Mouse (Mus musculus) kidney, postnatal 0 days (tissue): ENCODE measurements at regions not wholly inside any gene's neighbourhood (a gene's known extent, or its start where the extent isn't known, plus 50 kb on each side); places are given as distances from the start of the nearest gene placed in this dataset.

Source experiments
- ATAC-seq: fragments of 200-750 bp; cut with Nextera tagmentation; replicated peaks from 2 replicates; pipeline ENCODE4 v1.8.0; 2017; ENCODE audit warnings: low read depth, moderate number of reproducible peaks, moderate TSS enrichment, moderate library complexity; ENCODE audit not compliant: low FRiP score
- DNase-seq: peaks from one replicate; pipeline ENCODE4 v3.0.0-alpha.2; 2016; ENCODE audit warnings: low spot score
- H3K27ac ChIP-seq: fragments of 300-500 bp; sonication (generic); 2 replicates; pipeline ENCODE4 v1.5.1; 2014; ENCODE audit warnings: mild to moderate bottlenecking
- H3K27me3 ChIP-seq: fragments of 300-500 bp; sonication (generic); 2 replicates; pipeline ENCODE4 v1.6.1; 2014; ENCODE audit warnings: low read length, mixed read lengths; ENCODE audit not compliant: insufficient read depth
- H3K36me3 ChIP-seq: fragments of 300-500 bp; sonication (generic); 2 replicates; pipeline ENCODE4 v1.6.1; 2014; ENCODE audit warnings: low read length, mixed read lengths; ENCODE audit not compliant: insufficient read depth
- H3K4me1 ChIP-seq: fragments of 300-500 bp; sonication (generic); replicated peaks from 2 replicates; pipeline ENCODE4 v1.6.1; 2014; ENCODE audit warnings: antibody characterized with exemption, low read length, mixed read lengths; ENCODE audit not compliant: insufficient read depth
- H3K4me2 ChIP-seq: fragments of 300-500 bp; sonication (generic); 2 replicates; pipeline ENCODE4 v1.6.1; 2014; ENCODE audit warnings: mild to moderate bottlenecking, low read length, moderate library complexity, mixed read lengths
- H3K4me3 ChIP-seq: fragments of 300-500 bp; sonication (generic); replicated peaks from 2 replicates; pipeline ENCODE4 v1.5.1; 2014; ENCODE audit warnings: low read depth, low read length
- H3K9ac ChIP-seq: fragments of 300-500 bp; sonication (generic); 2 replicates; pipeline ENCODE4 v1.6.1; 2014; ENCODE audit warnings: low read depth, low read length
- H3K9me3 ChIP-seq: fragments of 300-500 bp; sonication (generic); replicated peaks from 2 replicates; pipeline ENCODE4 v1.6.1; 2016; ENCODE audit warnings: low read length, inconsistent platforms, mixed read lengths
- CTCF ChIP-seq: IDR thresholded peaks from 2 replicates; pipeline ENCODE4 v1.5.1; 2016; ENCODE audit warnings: antibody characterized with exemption, low read depth, mild to moderate bottlenecking, moderate library complexity
- whole genome bisulfite sequencing: fragments of 180-500 bp; shearing (Covaris S2); extraction: QIAGEN DNeasy Blood & Tissue Kit; methylation state at CpG from one replicate; pipeline ENCODE4 v1.1.7; 2014; 5-methylcytosine and 5-hydroxymethylcytosine counted together

- no peak overlapping the region for H3K4me2 ChIP-seq
- H3K4me3 ChIP-seq, result no peak overlapping the region
- TF ChIP-seq CTCF, result no peak
- DNase-seq (no peak), ATAC-seq (no peak)
- no peaks in the 10 kb centered on the region for H3K9me3 ChIP-seq
- H3K4me1 ChIP-seq, result no peaks in the 10 kb centered on the region
- no peak overlapping the region for H3K9ac ChIP-seq
- no peaks in the 10 kb centered on the region for H3K36me3 ChIP-seq
- no peaks in the 10 kb centered on the region for H3K27me3 ChIP-seq
- 38% methylated on average over 3 of the region's 3 CpGs for WGBS
- H3K27ac ChIP-seq, result no peak overlapping the region
Measured at GRCm38 (mm10) chr13:26217299-26217698, 552.7 kb downstream of the Hdgfl1 start.

DNA sequence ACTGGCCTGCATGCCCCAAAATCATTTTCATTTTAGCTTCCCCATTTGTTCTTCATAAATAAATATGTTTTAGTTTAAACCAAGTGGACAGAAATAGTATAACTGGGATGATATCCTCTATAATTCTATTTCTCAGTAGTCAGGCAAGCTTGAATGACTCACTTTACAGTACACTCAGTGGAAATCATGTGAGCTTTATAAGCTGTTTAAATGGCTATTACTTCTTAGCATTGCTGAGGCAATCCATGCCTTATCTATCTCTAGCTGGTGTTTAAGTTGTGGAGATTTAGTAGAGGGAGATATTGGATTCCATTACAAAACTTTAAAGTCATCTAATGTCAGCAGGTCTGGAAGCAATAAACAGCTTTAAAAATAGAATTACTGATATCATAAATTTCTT lies 553.4 kb downstream of the Hdgfl1 start:
- no peaks in the 10 kb centered on the region for H3K9me3 ChIP-seq
- H3K4me2 ChIP-seq, result no peak overlapping the region
- H3K36me3 ChIP-seq, result no peaks in the 10 kb centered on the region
- ATAC-seq, result no peak
- no peak overlapping the region for H3K27ac ChIP-seq
- H3K27me3 ChIP-seq, result no peaks in the 10 kb centered on the region
- H3K4me1 ChIP-seq, result no peaks in the 10 kb centered on the region
- H3K4me3 ChIP-seq, result no peak overlapping the region
- TF ChIP-seq CTCF, result no peak
- no peak overlapping the region for H3K9ac ChIP-seq
- no peak for DNase-seq

GRCm38 (mm10) chr13:26205532-26206105 lies 564.3 kb downstream of the Hdgfl1 start:
- Histone ChIP-seq H3K9me3 (no peaks in the 10 kb centered on the region), H3K36me3 (no peaks in the 10 kb centered on the region), H3K4me3 (no peak overlapping the region), H3K4me1 (no peaks in the 10 kb centered on the region), H3K9ac (no peak overlapping the region), H3K27ac (no peak overlapping the region), H3K27me3 (no peaks in the 10 kb centered on the region), H3K4me2 (no peak overlapping the region)
- ATAC-seq (no peak), DNase-seq (no peak)
- 56% methylated on average over 1 of the region's 1 CpGs for WGBS
- no peak for TF ChIP-seq CTCF

GRCm38 (mm10) chr13:26194646-26195045 lies 575.3 kb downstream of the Hdgfl1 start:
- no peak overlapping the region for H3K4me3 ChIP-seq
- H3K27me3 ChIP-seq, result no peaks in the 10 kb centered on the region
- no peak for ATAC-seq
- no peak for TF ChIP-seq CTCF
- H3K4me1 ChIP-seq, result no peaks in the 10 kb centered on the region
- no peaks in the 10 kb centered on the region for H3K36me3 ChIP-seq
- 91% methylated on average over 4 of the region's 4 CpGs for WGBS
- H3K4me2 ChIP-seq, result no peak overlapping the region
- DNase-seq, result no peak
- no peaks in the 10 kb centered on the region for H3K9me3 ChIP-seq
- no peak overlapping the region for H3K27ac ChIP-seq
- no peak overlapping the region for H3K9ac ChIP-seq

GRCm38 (mm10) chr13:26183879-26184278 lies 586.1 kb downstream of the Hdgfl1 start:
- Histone ChIP-seq H3K4me1 (no peaks in the 10 kb centered on the region), H3K4me3 (no peak overlapping the region), H3K36me3 (no peaks in the 10 kb centered on the region), H3K4me2 (no peak overlapping the region), H3K9me3 (no peaks in the 10 kb centered on the region), H3K27me3 (no peaks in the 10 kb centered on the region), H3K9ac (no peak overlapping the region), H3K27ac (no peak overlapping the region)
- TF ChIP-seq CTCF, result no peak
- DNase-seq (no peak), ATAC-seq (no peak)
- WGBS, result 88% methylated on average over 4 of the region's 4 CpGs

DNA sequence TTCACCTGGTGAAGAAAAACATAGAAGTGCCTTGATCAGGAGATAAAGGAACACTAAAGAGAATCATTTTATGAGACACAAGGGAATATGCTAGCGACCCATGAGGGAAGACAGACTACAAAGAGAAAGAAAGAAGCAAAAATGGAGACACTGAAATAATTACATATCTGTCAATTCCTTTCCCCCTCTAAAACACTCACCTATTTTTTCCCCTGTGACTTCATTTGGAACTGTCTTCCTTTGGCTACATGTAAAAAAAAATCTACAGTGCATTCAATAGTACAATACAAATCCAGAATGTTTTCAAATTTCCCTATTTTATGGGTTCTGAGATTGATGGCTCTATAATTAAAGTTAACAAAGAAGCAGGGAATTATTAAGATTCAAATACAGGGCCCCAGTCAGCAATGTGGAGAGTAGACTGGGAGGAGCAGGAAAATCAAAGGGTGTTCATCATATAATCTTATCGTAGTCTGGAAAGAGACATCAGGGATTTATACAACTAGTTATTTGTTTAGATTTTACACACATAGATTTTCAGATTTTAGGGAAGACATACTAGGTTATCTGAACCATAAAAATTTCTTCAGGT lies 598.0 kb downstream of the Hdgfl1 start:
- H3K36me3 ChIP-seq, result no peaks in the 10 kb centered on the region
- no peak for TF ChIP-seq CTCF
- WGBS, result 89% methylated on average over 2 of the region's 2 CpGs

GRCm38 (mm10) chr13:26169641-26170040 lies 600.3 kb downstream of the Hdgfl1 start:
- no peaks in the 10 kb centered on the region for H3K27me3 ChIP-seq

More for the DNA sequence above, 598.0 kb downstream of the Hdgfl1 start:
- ATAC-seq, result no peak
- no peaks in the 10 kb centered on the region for H3K9me3 ChIP-seq
- H3K27ac ChIP-seq, result no peak overlapping the region
- H3K4me2 ChIP-seq, result no peak overlapping the region
- no peak for DNase-seq
- no peak overlapping the region for H3K9ac ChIP-seq
- H3K4me3 ChIP-seq, result no peak overlapping the region
- no peaks in the 10 kb centered on the region for H3K4me1 ChIP-seq
- no peaks in the 10 kb centered on the region for H3K27me3 ChIP-seq

More at GRCm38 (mm10) chr13:26169641-26170040, 600.3 kb downstream of the Hdgfl1 start:
- no peak for TF ChIP-seq CTCF
- H3K27ac ChIP-seq, result no peak overlapping the region
- no peaks in the 10 kb centered on the region for H3K4me1 ChIP-seq
- H3K9me3 ChIP-seq, result no peaks in the 10 kb centered on the region
- no peaks in the 10 kb centered on the region for H3K36me3 ChIP-seq
- H3K9ac ChIP-seq, result no peak overlapping the region
- ATAC-seq (no peak), DNase-seq (no peak)
- H3K4me2 ChIP-seq, result no peak overlapping the region
- WGBS, result 63% methylated on average over 2 of the region's 2 CpGs
- no peak overlapping the region for H3K4me3 ChIP-seq
